Mouse (Mus musculus) embryonic stem cell, embryonic (primary cell): ENCODE results near the gene L3mbtl4.
"Not testable (repeated sequence)": the region's sequence is repeated elsewhere in the genome, so short reads cannot be mapped to it uniquely, and the experiment has no call there.

Source experiments
- CTCF ChIA-PET, 4 experiments: fragments of 300-600 bp in 2 of 4; fragments of 350-600 bp in 2 of 4; sonication (Branson Sonifier 250); formaldehyde crosslinking; loops; one replicate each; lab custom pipeline; 2022; ENCODE audit warnings: inconsistent platforms in 2 of 4; lab: Charles Lee
- POLR2A ChIA-PET, 4 experiments: fragments of 300-600 bp in 2 of 4; fragments of 350-600 bp in 2 of 4; sonication (Branson Sonifier 250); formaldehyde crosslinking; loops; one replicate each; lab custom pipeline; 2022; ENCODE audit warnings: antibody characterized with exemption in 4 of 4, inconsistent platforms in 1 of 4; lab: Charles Lee

L3mbtl4 gene

DNA sequence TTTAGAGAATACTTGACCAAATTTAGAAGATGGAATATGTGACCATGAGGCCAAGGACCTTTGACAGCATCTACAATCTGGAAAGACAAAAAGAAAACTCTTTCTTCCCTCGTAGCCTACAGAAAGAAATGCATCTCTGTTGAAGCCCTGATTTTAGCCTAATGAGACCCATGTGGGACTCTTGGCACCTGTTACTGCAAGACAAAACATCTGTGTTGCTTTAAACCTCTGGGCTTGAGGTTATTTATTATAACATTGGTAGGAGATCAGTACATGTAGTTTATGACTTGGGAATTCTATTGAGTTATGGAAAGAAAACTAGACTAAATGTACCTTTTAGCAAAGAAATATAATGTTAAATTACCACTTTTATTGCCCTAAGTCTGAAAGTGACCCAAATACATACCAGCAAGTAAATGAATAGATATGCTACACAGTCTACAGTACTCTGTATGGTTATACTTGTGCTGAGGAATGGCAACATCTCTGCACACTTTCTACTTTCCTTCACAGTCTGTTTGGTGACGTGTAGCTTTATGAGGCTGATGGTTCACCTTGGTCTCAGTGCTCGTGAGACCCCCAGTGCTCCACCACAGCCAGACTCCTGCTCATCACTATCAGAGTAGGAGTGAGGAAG is 65.4 kb downstream of the L3mbtl4 start:
- ChIA-PET CTCF (no interaction called here), POLR2A (no interaction called here)

DNA sequence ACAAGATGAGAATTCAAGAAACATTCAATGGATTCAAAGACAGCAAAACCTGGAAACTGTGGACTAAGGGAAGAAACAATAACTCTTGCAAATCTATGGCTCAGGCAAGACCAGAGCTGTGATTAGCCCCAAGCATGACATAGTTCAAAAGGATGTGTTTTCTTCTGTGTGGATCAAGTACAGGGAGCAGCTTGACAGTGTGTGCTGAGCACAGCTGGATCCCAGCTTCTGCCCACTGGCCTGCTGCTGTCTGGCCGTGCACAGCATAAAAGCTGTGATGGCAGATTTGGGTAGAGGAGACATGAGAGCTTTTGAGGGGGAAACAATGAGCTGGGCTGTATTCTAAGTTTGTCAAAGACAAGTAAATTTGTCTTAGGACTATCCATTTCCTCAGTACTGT is 84.1 kb downstream of the L3mbtl4 start:
- POLR2A ChIA-PET, result interaction anchor here in 1 of 4 experiments (1.3 kb wide), 1 partner anchor 9 kb away, joined by 3 read pairs; no protein-coding TSS in a partner anchor
- CTCF ChIA-PET, result interaction anchor here in 1 of 4 experiments (0.7 kb wide), 1 partner anchor 1458 kb away, joined by 12 read pairs; no protein-coding TSS in a partner anchor

DNA sequence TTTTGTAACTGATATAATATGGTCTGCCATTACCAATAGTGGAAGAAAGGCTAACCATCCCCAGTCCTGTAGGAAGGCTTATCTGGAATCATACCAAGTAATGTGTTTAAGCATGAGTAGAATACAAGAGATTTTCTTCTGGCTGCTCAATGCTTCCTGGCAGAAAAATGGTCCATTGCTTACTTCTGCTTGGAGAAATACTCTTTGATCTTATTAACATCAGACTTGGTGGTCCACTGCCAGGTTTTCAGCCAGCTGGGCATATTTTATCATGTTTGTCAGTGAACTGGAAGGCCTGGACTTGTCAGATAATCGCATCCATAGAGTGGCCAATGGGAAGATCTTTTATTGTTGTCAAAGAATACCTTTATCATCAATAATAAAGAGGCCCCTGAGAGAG is 97.5 kb downstream of the L3mbtl4 start:
- CTCF ChIA-PET, result no interaction called here
- POLR2A ChIA-PET, result no interaction called here

DNA sequence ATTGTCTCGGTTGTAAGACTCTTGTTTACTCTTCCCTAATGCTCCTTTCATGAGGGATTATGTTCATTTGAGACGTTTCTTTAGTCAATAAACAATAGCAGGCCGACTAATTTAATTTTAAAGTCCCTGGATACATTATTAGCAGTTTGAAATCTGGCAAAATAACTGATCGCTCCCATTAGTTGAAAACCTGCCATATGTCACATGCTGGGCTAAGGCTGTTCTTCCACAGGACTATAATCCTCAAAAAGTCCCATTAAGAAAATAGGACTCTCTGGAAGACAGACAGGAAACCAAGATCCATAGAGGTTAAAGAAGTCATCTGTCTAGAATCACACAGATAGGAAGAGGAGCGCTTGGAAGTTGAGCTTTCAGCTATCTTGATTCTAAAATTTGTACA is 114.9 kb downstream of the L3mbtl4 start:
- CTCF ChIA-PET, result no interaction called here
- POLR2A ChIA-PET, result no interaction called here

DNA sequence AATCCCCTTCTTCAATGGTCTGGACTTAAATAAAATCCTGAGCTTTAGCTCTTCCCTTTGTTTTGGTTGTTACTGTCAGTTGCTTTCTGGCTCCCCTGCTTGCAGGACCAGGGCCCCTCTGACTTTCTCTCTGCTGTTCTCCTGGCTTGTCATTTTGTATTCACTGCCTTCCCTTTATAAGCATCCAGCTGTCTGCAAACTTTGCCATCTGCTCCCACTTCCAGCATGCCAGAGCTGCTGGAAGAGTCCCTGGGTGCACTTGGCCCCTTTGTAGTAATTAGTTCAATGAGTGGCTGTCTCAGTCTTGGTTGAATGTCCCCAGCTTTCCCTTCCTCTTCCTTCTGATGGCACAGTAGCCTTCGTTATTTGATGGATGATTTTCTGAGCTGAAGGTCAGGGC is 132.4 kb downstream of the L3mbtl4 start:
- ChIA-PET POLR2A (interaction anchor here in 1 of 4 experiments (0.6 kb wide), 1 partner anchor 247 kb away, joined by 3 read pairs; no protein-coding TSS in a partner anchor), CTCF (no interaction called here)

DNA sequence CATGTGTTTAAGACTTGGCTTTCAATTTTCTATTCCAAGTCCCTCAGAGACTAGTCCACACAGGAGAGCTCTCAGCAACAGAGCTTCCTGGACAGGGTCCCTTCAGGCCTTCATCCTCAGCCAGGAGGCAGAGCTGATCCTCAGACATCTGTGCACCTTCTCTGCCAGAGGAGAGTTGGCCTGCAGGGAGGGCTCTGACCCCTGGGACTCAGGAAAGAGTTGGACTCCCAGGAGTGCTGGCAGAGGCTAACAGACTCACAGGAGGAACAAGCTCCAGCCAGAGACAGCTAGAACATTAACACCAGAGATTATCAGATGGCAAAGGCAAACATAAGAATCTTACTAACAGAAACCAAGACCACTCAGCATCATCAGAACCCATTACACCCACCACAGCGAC is 133.5 kb downstream of the L3mbtl4 start:
- CTCF ChIA-PET, POLR2A ChIA-PET: not testable (repeated sequence)

DNA sequence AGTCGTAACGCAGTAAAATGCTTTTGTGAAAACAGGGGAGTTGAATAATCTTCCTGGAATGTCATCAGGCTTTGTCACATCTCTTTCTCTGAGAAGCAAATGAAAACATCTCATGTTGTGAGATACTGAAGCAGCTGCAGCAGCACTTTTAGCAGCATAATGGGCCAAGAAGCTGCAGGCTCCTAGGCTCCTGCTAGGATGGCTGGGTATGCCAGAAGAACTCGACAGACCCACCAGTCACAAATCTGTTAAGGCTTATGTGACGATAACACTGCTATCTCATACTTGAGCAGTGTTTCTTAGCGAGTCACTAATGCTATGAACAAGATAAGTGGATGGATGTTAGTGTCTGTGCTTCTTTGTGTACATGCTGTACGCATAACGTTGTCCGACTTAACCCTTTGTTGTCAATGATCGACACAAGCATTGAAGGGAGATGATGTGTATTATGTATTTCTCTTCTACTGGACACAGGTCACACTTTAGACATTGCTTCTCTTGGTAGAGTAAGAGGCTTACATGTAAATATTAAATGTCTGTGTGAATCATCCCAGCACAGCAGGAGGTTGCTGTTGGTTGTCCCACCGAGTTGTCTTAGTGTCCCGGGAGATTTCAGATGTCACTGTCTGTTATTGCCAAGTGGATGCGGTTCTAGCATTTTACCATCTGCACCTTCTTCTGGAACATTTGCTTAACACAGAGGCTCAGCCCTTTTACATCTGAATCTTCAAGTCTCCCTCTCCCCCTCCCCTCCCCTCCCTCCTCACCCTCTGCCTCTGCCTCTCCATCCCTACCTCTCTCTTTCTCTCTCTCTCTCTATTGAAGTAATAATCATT is 149.3 kb downstream of the L3mbtl4 start:
- POLR2A ChIA-PET, result interaction anchor here in 1 of 4 experiments (0.6 kb wide), 1 partner anchor 409 kb away, joined by 4 read pairs; no protein-coding TSS in a partner anchor

DNA sequence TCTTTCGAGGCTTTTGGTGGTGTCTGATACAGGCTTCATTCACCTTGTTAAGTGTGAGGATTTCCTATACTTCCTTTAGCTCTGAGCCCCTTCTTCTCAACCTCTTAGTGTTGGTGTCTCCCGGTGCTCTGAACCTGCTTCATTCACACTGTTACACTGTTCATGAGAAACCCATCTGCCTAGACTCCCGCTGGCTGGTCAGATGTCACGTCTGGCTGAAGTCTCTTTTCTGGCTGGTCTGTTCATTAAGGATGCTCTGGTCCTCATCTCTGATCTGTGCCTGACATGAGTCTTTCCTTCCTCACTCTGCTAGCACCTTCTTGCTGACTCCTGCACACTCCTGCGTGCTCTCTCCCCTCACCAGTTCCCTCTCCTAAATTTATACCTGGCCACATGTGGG is 160.0 kb downstream of the L3mbtl4 start:
- ChIA-PET CTCF (no interaction called here), POLR2A (no interaction called here)

More for the DNA sequence above, 149.3 kb downstream of the L3mbtl4 start:
- CTCF ChIA-PET, result interaction anchor here in 1 of 4 experiments (0.6 kb wide), 1 partner anchor 400 kb away, joined by 3 read pairs; no protein-coding TSS in a partner anchor

DNA sequence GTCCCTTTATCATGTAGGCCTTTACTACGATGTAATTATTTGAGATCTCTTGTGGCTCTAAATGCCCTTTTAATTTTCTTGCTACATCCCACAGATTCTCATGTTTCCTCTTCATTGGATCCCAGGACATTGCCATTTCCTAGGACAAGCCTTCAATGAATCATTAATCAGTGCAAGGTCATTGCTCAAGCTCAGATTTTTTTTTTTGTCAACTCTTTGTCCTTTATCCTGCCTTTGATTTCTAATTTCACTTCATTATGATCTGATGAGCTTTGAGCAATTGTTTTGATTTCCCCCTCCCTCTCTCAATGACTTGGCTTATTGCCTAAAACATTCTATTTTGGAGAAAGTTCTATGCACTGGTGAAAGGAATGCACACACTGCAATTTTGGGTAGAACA is 177.3 kb downstream of the L3mbtl4 start:
- POLR2A ChIA-PET, result no interaction called here
- CTCF ChIA-PET, result no interaction called here

DNA sequence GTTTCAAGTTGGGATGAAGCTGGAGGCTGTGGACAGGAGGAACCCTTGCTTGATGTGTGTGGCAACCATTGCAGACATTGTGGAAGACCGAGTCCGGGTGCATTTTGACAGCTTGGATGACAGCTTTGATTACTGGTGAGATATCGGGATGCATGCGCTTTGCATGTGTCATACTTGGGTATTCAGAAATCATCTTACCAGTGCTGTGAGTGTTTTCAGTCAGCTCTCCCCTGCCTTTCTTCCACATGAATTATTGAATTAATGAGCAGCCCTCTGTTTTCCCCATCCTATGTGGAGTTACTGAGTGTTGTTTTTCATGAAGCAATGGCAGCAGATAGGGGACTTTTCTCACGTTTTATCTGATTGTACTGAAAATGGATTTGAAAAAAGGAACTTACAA is 187.9 kb downstream of the L3mbtl4 start:
- POLR2A ChIA-PET, result interaction anchor here in 1 of 4 experiments (0.7 kb wide), 1 partner anchor 14 kb away, joined by 4 read pairs; no protein-coding TSS in a partner anchor
- CTCF ChIA-PET, result no interaction called here

DNA sequence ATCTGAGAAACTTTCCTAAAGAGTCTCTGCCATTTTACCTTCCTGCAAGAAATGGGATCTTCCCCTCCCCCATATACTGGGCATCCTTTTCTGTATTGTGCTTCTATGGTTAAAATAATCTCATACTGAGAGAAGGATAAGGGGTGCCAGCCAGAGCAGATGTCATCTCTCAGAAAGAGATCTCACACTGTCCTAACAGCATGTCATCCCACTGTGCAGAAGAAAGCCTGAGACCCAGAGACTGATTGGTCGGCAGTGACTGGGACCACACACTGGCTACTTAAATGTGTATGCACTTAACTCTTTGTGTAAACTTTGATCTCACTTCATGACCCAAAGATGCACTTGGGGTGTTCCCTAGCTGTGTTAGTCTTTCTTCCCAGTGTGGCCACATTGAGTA is 193.7 kb downstream of the L3mbtl4 start:
- POLR2A ChIA-PET, result no interaction called here
- CTCF ChIA-PET, result no interaction called here

DNA sequence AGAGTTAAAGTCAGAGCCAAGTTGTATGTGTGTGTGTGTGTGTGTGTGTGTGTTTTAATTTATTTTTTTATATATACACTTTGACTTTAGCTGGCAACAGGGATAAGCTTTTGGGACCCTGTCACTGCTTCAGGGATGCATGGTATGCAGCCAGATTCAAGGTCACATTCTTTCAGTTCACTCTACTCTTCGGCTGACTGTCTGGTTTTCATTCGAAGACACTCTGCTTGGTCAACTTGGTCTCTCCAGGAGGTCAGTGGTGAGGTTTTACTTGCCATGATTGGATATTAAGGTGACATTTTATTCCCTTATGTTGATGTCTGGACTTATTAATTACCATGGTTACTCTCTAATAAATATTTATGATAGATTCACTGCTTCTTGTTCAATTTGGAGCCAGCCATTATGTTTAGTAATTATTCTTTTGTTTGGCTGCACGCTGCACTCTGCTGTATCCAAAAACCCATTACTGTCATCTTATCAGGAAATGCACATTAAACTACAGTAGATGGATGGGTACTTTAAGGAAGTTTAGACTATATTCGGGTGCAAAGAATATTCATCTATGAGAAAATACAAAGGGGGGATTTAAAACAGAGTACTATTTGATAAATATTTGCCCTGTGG is 216.6 kb downstream of the L3mbtl4 start:
- ChIA-PET POLR2A (no interaction called here), CTCF (no interaction called here)

DNA sequence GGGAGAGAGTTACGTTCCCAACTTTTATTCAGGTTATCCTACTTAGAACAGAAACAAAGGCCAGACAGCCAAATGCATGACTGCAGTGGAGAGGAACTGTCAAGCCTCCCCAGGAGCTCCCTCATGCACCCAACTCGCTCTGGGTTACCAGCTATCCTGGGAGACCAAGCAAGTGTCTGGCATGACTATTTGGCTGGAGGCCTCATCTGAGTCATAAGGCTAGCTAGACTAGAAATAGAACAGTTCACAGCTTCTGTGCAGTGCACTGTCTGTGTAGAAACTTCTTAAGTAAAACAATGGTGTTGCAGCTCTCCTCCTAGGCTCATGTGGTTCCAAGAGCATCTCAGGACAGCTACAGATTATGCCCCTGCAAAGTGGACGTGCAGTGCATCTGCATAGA is 218.6 kb downstream of the L3mbtl4 start:
- CTCF ChIA-PET, result no interaction called here
- POLR2A ChIA-PET, result no interaction called here

DNA sequence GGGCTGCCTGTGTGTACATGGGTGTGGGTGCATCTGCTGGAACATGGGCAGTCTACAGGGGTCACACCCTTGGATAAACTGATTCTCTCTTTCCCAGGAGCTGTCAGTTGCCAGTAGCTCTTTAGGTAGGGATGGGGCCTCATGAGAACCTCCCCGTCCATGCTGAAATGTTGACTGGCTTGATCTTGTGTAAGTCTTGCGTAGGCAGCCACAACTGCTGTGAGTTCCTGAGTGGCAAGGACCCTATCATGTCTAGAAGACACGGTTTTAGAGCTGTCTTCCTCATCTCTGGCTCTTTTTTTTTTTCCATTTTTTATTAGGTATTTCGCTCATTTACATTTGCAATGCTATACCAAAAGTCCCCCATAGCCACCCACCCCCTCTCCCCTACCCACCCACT is 229.4 kb downstream of the L3mbtl4 start:
- CTCF ChIA-PET, result not testable (repeated sequence)
- POLR2A ChIA-PET, result interaction anchor here in 1 of 4 experiments (0.6 kb wide), 1 partner anchor 451 kb away, joined by 4 read pairs; no protein-coding TSS in a partner anchor

DNA sequence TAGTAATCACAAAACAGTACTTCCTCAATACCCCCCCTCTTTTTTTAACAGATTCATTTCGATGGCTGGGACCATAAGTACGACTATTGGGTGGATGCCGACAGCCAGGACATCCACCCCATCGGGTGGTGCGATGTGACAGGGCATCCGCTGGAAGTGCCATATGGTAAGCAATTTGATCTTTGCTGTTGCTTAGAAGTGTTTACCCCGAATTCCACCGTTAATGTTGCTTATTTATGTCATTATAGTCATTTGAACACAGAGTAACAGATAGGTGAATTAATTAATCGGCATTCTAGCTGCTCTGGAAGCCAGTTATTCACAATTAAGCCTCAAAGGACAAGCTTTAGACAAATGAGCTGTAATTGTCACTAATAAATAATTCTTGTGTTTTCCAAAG is 286.1 kb downstream of the L3mbtl4 start:
- POLR2A ChIA-PET, result no interaction called here

DNA sequence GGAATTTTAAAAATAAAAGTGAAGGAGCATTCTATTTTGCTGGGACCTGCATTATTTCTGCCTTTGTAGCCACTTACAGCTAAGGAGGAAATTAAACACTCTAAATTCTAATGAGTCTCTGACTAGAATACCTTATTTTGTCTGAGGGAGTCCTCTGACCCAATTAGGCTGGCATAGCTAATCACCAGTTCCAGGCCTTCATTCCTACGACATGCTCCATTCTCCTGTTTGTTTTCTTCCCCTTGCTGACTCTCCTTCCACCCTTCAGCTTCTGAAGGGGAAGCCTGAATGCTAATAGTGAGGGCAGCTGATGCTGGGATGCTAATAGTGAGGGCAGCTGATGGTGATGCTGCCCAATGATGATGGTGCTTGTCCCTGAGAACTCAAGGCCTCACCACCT is 286.7 kb downstream of the L3mbtl4 start:
- CTCF ChIA-PET, result interaction anchor here in 1 of 4 experiments (0.6 kb wide), 1 partner anchor 893 kb away, joined by 4 read pairs; no protein-coding TSS in a partner anchor

More for the DNA sequence above, 286.1 kb downstream of the L3mbtl4 start:
- CTCF ChIA-PET, result interaction anchor here in 1 of 4 experiments (0.6 kb wide), 1 partner anchor 892 kb away, joined by 4 read pairs; no protein-coding TSS in a partner anchor

DNA sequence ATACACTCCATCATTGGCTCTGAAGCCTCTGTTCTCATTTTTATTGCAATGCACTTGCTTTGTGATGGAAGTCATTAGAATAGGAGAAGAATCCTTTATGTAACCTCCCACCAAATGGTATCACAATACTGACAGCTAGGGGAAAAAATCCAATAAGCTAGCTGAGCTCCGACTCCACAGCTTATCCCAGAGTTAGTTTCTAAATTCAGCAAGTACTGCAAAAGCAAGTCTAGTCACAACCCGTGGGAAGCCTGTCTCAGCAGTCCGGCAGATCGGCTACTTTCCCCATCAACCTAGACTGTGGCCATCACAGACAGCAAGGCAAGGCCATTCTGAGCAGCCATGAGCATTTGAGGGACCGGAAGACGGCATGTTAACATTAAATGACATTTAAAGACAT is 298.2 kb downstream of the L3mbtl4 start:
- ChIA-PET POLR2A (no interaction called here), CTCF (no interaction called here)

More for the DNA sequence above, 286.7 kb downstream of the L3mbtl4 start:
- POLR2A ChIA-PET, result no interaction called here

DNA sequence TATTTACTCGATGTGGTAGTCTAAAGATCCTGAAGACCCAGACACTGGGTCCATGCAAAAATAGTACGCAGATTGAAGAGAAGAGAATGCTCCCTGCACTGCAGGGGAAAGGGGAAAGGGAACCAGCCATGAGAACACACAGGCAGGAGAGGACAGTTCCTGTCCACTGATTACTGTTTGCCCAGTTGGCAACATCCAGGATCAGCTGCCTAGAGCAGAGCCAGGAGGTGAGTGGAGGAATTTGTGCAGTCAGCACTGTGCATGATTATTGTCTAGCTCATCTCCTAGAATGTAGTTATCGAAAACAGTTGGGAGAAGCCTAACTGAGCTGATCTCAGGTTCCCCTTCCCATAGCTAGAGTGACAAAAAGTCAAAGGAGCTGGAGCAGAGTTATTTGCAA is 311.6 kb downstream of the L3mbtl4 start:
- POLR2A ChIA-PET, result no interaction called here
- CTCF ChIA-PET, result interaction anchor here in 2 of 4 experiments (0.7 to 1.1 kb wide), 2 partner anchors 100 to 267 kb away, joined by 3 read pairs; no protein-coding TSS in a partner anchor

DNA sequence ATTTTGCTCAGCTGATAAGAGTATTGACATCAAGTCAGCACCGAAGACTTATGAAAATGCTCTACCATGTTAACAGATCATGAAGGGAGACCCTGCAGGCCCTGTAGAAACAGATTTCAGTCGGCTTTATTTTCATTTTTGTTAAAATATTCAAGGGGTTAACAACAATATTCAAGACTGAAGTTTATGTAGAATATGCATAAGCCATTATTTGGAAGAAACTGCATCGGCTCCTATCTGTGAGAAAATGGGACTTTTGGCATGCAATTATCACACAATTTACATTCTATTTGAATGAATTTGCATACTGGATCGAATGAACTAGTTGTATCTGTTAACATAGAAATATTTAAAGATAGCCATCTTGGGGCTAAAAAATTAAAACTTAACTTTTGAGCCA is 318.0 kb downstream of the L3mbtl4 start:
- ChIA-PET CTCF (interaction anchor here in 1 of 4 experiments (0.7 kb wide), 1 partner anchor 10 kb away, joined by 5 read pairs; no protein-coding TSS in a partner anchor), POLR2A (interaction anchor here in 1 of 4 experiments (0.7 kb wide), 1 partner anchor 142 kb away, joined by 6 read pairs; no protein-coding TSS in a partner anchor)
